Mouse (Mus musculus) left cerebral cortex, adult 8-10 months (tissue): ENCODE results near the gene Rrn3. TPM values are rescaled to one million over a fixed set of nuclear protein-coding genes. Genes with fewer than 3 reads are reported as not detected.

Source experiments
- DNase-seq, 2 experiments: peaks; one replicate each; pipeline ENCODE4 v3.0.0; 2022; ENCODE audit warnings: low spot score in 2 of 2
- microRNA-seq, 2 experiments: library from miRNA; unstranded; fragments of <30 nt; microRNA quantifications; one replicate each; pipeline ENCODE4 v1.2.0; 2022
- total RNA-seq, 4 experiments: library from RNA; stranded (reverse); gene quantifications; 2 replicates each; pipeline ENCODE4 v1.2.4; 2022

The Rrn3 gene
- total RNA-seq, 4 experiments from 2014 or later, result 47.7 to 52.9 (median 50.2) TPM

DNA sequence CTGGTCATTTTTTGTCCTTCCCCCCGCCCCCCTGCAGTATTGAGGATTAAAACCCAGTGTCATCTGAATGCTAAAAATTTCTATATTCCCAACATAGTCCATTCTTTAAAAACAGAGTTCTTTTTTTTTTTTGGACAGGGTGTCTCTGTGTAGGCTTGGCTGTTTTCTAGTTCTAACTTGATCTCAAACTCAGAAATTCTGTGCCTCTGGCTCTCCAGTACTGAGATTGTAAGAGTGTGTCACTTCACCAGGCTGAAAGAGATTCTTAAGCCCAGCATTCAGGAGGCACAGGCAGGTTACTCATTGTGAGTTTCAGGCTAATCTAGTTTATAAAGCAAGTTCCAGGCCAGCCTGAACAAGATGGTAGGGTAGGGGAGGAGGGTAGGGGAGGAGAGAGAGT is 66.2 kb downstream of the Rrn3 start:
- no peak for DNase-seq

DNA sequence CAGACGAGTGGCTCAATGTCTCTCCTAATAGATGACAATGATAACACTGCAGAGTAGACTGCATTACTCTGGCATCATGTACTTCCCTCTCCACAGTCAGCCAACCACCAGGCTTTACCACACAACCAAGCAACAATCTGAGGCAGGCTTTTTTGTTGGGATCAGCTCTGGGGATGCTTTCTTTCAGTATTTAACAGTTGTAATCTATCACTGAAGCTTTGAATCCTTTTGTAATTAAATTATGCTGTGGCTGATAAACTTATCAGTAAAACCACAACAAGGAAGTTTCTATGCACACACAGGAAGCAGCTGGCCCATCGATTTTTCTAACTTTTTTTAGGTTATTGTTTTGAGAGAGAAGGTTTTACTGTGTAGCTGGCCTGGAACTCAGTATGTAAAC is 67.8 kb downstream of the Rrn3 start:
- DNase-seq, result no peak

GRCm38 (mm10) chr16:13851446-13851845 is 70.9 kb downstream of the Rrn3 start:
- DNase-seq, result no peak

DNA sequence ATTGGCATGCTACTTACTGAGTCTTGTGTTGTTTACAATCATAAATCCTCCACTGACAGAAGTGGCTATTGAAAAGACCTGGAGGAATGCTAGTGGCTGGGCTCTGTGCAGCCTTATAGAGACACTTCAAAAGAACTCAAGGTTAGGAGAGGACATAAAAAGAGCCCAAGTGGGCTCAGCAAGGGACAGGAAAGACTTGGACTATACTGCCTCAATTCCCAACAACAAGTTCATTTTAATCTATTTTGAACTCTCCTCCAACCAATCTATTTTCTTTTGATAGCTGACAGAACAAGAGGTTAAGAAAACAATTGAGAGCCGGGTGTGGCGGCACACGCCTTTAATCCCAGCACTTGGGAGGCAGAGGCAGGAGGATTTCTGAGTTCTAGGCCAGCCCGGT is 73.4 kb downstream of the Rrn3 start:
- DNase-seq, result no peak

Small RNA genes lying within 50 kb of the gene (microRNA-seq; reads per million reads assigned to microRNA genes)
- gene Gm27734, result 0 reads per million in 2 experiments

Other genes starting within 250 kb of the Rrn3 start
- 10 to 100 TPM; 25.5 to 31.9 (median 28.1) TPM for gene Parn, start 112.5 kb upstream of the Rrn3 start, total RNA-seq
- gene Bfar, start 108.8 kb upstream of the Rrn3 start, total RNA-seq, result 10 to 100 TPM; 34.8 to 39.8 (median 35.8) TPM
- gene 3110001I22Rik, start 108.8 kb upstream of the Rrn3 start, total RNA-seq, result 1 to 10 TPM; 4.3 to 4.5 (median 4.4) TPM
- not detected for gene Pla2g10, start 49.7 kb upstream of the Rrn3 start, total RNA-seq
- 100 to 1,000 TPM in 2 of 4 experiments, 10 to 100 TPM in 2; 98.0 to 124 (median 102) TPM for gene Ntan1, start 38.1 kb downstream of the Rrn3 start, total RNA-seq
- gene Pdxdc1, start 122.4 kb downstream of the Rrn3 start, total RNA-seq, result 10 to 100 TPM; 72.0 to 79.0 (median 74.3) TPM
- 10 to 100 TPM; 67.6 to 78.6 (median 74.2) TPM for gene Mpv17l, start 122.5 kb downstream of the Rrn3 start, total RNA-seq
- gene 2900011O08Rik, start 205.9 kb downstream of the Rrn3 start, total RNA-seq, result 100 to 1,000 TPM; 258 to 289 (median 281) TPM
- 1 to 10 TPM; 1.3 to 2.5 (median 1.8) TPM for gene Ifitm7, start 206.2 kb downstream of the Rrn3 start, total RNA-seq